Mouse (Mus musculus) intestine, embryonic 14.5 days (tissue): ENCODE data around the gene Faap100. TPM values are rescaled to one million over a fixed set of nuclear protein-coding genes. Genes with fewer than 3 reads are reported as not detected.
"Not testable (repeated sequence)": the region's sequence is repeated elsewhere in the genome, so short reads cannot be mapped to it uniquely, and the experiment has no call there.

Experiments
- ATAC-seq: fragments of 200-750 bp; cut with Nextera tagmentation; replicated peaks from 2 replicates; pipeline ENCODE4 v1.8.0; 2017; ENCODE audit warnings: low read depth, moderate number of reproducible peaks, moderate TSS enrichment, moderate library complexity; ENCODE audit not compliant: low FRiP score, low TSS enrichment
- DNase-seq: peaks from one replicate; pipeline ENCODE4 v3.0.0-alpha.2; 2018; ENCODE audit warnings: low spot score
- H3K27ac ChIP-seq: fragments of 300-500 bp; sonication (generic); 2 replicates; pipeline ENCODE4 v1.5.1; 2014; ENCODE audit warnings: low read depth, mild to moderate bottlenecking, control low read depth
- H3K27me3 ChIP-seq: fragments of 300-500 bp; sonication (generic); replicated peaks from 2 replicates; pipeline ENCODE4 v1.6.1; 2014; ENCODE audit warnings: low read length, control low read depth; ENCODE audit not compliant: control insufficient read depth, insufficient read depth
- H3K36me3 ChIP-seq: fragments of 300-500 bp; sonication (generic); 2 replicates; pipeline ENCODE4 v1.6.1; 2014; ENCODE audit warnings: low read length, control low read depth; ENCODE audit not compliant: control insufficient read depth, insufficient read depth
- H3K4me1 ChIP-seq: fragments of 300-500 bp; sonication (generic); replicated peaks from 2 replicates; pipeline ENCODE4 v1.6.1; 2014; ENCODE audit warnings: low read length, control low read depth, mixed read lengths; ENCODE audit not compliant: control insufficient read depth, insufficient read depth
- H3K4me2 ChIP-seq: fragments of 300-500 bp; sonication (generic); 2 replicates; pipeline ENCODE4 v1.6.1; 2014; ENCODE audit warnings: low read length
- H3K4me3 ChIP-seq: fragments of 300-500 bp; sonication (generic); 2 replicates; pipeline ENCODE4 v1.5.1; 2014; ENCODE audit warnings: low read depth, low read length, control low read depth, mixed read lengths
- H3K9ac ChIP-seq: fragments of 300-500 bp; sonication (generic); 2 replicates; pipeline ENCODE4 v1.6.1; 2014; ENCODE audit warnings: mild to moderate bottlenecking, low read length
- H3K9me3 ChIP-seq: fragments of 300-500 bp; sonication (generic); 2 replicates; pipeline ENCODE4 v1.6.1; 2016; ENCODE audit warnings: low read length, control low read depth; ENCODE audit not compliant: control insufficient read depth
- WGBS: fragments of 180-500 bp; shearing (Covaris S2); extraction: QIAGEN DNeasy Blood & Tissue Kit; methylation state at CpG from one replicate; pipeline ENCODE4 v1.1.7; 2014; 5-methylcytosine and 5-hydroxymethylcytosine counted together
- polyA plus RNA-seq: library from polyadenylated mRNA; unstranded; fragments of >200 nt; fragmentation: Nextera tagmentation; extraction: Ambion mirVana; gene quantifications from 2 replicates; pipeline ENCODE4 v1.2.1, GENCODE M21; 2014

The Faap100 gene
- polyA plus RNA-seq, result 32.6 and 37.0 TPM in 2 replicates

- 0 out of 2 replicates have a peak within 1 kb of the TSS, but pooled peaks have one; percentile 51 for H3K27ac ChIP-seq
- peak; percentile 87 for ATAC-seq
- WGBS, result 7% methylated on average over 54 of the region's 54 CpGs
Measured at GRCm38 (mm10) chr11:120378611-120379540, at the start of gene Faap100. Gene Faap100, minus strand, starts transcription at chr11:120378764.

DNA sequence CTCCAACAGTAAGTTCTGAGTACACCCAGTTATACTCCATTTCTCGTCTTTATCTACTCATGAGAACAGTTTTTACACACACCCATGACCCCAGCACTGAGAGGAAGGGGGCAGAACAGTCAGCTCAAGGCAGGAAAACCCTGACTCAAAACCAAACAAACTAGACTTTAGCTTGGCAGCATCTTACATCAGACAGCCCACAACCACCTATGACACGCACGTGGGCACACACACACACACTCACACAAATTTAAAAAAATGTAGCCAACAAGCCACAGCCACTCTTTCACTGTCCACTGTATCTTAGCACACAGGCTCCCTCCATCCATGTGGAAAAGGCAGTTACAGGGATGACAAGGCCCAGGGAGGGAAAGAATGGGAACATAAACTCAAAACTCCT, 48.2 kb upstream of the Faap100 start:
- ATAC-seq (no peak), DNase-seq (no peak)
- Histone ChIP-seq H3K9ac (no peak overlapping the region), H3K27ac (no peak overlapping the region), H3K4me3 (no peak overlapping the region), H3K4me2 (no peak overlapping the region), H3K36me3 (peaks cover 73% of the 10 kb centered on the region), H3K9me3 (no peaks in the 10 kb centered on the region), H3K27me3 (no peaks in the 10 kb centered on the region), H3K4me1 (peaks cover 10% of the 10 kb centered on the region)
- WGBS, result 95% methylated on average over 3 of the region's 3 CpGs

More at GRCm38 (mm10) chr11:120378611-120379540, at the start of gene Faap100:
- peak; percentile 90 for DNase-seq
- peak within 1 kb of the TSS; percentile 91 for H3K4me3 ChIP-seq
- no peaks in the 10 kb centered on the region for H3K9me3 ChIP-seq
- no peaks in the 10 kb centered on the region for H3K27me3 ChIP-seq
- peak within 1 kb of the TSS; percentile 72 for H3K9ac ChIP-seq
- H3K4me2 ChIP-seq, result peak within 1 kb of the TSS; percentile 95
- peaks cover 78% of the 10 kb centered on the region for H3K36me3 ChIP-seq
- peaks cover 16% of the 10 kb centered on the region for H3K4me1 ChIP-seq

GRCm38 (mm10) chr11:120423569-120424295, 45.2 kb upstream of the Faap100 start:
- 60% methylated on average over 9 of the region's 9 CpGs for WGBS
- peak; percentile 85 for DNase-seq
- H3K27ac ChIP-seq, result no peak overlapping the region

GRCm38 (mm10) chr11:120422651-120423568, 44.3 kb upstream of the Faap100 start:
- Histone ChIP-seq H3K4me3 (no peak overlapping the region), H3K27me3 (no peaks in the 10 kb centered on the region), H3K27ac (peak overlapping the region; percentile 22; the same call in 1 of the 2 replicates), H3K4me1 (peaks cover 10% of the 10 kb centered on the region), H3K9ac (0 out of 2 replicates have a peak overlapping the region, but pooled peaks have one; percentile 10), H3K9me3 (no peaks in the 10 kb centered on the region), H3K4me2 (peak overlapping the region; percentile 15; the same call in 1 of the 2 replicates), H3K36me3 (peaks cover 74% of the 10 kb centered on the region)
- DNase-seq (no peak), ATAC-seq (peak; percentile 68; the same call in 1 of the 2 replicates)
- 37% methylated on average over 13 of the region's 13 CpGs for WGBS

More at GRCm38 (mm10) chr11:120423569-120424295, 45.2 kb upstream of the Faap100 start:
- peak; percentile 53; the same call in 1 of the 2 replicates for ATAC-seq
- Histone ChIP-seq H3K4me1 (peaks cover 10% of the 10 kb centered on the region), H3K4me2 (no peak overlapping the region), H3K9me3 (no peaks in the 10 kb centered on the region), H3K36me3 (peaks cover 75% of the 10 kb centered on the region), H3K27me3 (no peaks in the 10 kb centered on the region), H3K9ac (no peak overlapping the region), H3K4me3 (no peak overlapping the region)

DNA sequence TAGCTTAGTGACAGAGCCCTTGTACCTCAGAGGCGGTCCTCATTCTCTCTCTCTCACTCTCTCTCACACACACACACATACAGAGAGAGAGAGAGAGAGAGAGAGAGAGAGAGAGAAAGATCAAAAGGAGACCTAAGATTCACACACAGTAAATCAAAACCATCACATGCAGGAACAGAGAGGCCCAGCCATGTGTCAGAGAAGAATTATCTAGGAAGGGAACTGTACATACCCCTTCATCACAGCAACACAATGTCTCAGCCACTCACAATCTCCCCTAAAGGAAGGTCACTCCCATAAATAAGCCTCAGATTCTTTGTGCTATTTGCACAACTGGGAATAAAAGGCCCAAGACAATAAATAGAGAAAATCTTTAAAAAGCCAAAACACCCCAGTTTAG, 40.0 kb upstream of the Faap100 start:
- H3K4me3 ChIP-seq, result no peak overlapping the region
- DNase-seq (no peak), ATAC-seq (no peak)
- no peaks in the 10 kb centered on the region for H3K27me3 ChIP-seq
- H3K9ac ChIP-seq, result no peak overlapping the region
- no peak overlapping the region for H3K27ac ChIP-seq
- peaks cover 73% of the 10 kb centered on the region for H3K36me3 ChIP-seq
- H3K9me3 ChIP-seq, result no peaks in the 10 kb centered on the region
- H3K4me1 ChIP-seq, result peaks cover 7% of the 10 kb centered on the region
- WGBS, result 88% methylated on average over 1 of the region's 1 CpGs
- H3K4me2 ChIP-seq, result no peak overlapping the region

GRCm38 (mm10) chr11:120417852-120418251, 39.3 kb upstream of the Faap100 start:
- H3K4me1 ChIP-seq, result peaks cover 7% of the 10 kb centered on the region
- 89% methylated on average over 7 of the region's 7 CpGs for WGBS
- no peak overlapping the region for H3K4me3 ChIP-seq
- no peak overlapping the region for H3K9ac ChIP-seq
- no peak for ATAC-seq
- DNase-seq, result no peak
- H3K4me2 ChIP-seq, result no peak overlapping the region
- H3K9me3 ChIP-seq, result no peaks in the 10 kb centered on the region
- no peak overlapping the region for H3K27ac ChIP-seq
- no peaks in the 10 kb centered on the region for H3K27me3 ChIP-seq
- peaks cover 81% of the 10 kb centered on the region for H3K36me3 ChIP-seq

DNA sequence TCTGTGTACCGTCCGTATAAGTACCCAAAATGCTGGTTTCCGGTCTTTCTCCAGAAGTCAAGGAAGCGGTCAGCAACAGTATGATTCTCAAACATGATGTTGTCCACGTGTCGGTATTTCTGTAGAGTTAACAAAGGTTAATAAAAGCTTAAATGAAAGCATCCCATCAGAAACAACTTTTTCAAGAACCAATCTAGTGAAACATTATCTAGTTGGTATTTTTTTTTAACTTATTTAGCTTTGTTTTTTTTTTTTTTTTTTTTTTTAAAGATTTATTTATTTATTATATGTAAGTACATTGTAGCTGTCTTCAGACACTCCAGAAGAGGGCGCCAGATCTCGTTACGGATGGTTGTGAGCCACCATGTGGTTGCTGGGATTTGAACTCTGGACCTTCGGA, 35.1 kb upstream of the Faap100 start:
- DNase-seq, H3K27ac ChIP-seq, H3K4me3 ChIP-seq, H3K4me2 ChIP-seq, ATAC-seq, H3K9me3 ChIP-seq, H3K9ac ChIP-seq, H3K4me1 ChIP-seq, H3K27me3 ChIP-seq: not testable (repeated sequence)
- H3K36me3 ChIP-seq, result peaks cover 87% of the 10 kb centered on the region
- 96% methylated on average over 7 of the region's 10 CpGs for WGBS

DNA sequence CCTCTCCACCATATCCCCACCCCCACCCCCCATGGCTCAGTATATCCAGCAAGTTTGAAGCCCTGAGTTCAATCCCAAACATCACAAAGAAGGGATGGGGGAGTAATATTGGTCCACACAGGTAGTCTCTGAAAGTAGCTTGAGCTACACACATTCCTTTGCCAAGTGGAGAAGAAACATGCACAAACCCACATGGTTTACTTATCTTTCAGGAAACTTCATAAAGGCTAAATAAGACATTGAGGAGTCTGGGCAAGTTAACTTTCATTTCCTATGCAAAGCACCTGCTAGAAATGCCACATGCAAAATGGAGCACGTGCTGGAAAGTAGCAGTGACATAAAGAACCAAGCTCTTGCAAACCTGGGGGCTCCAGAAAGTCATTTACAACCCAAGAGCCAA, 27.9 kb upstream of the Faap100 start:
- no peak overlapping the region for H3K9ac ChIP-seq
- WGBS, result 91% methylated on average over 1 of the region's 1 CpGs
- DNase-seq, result no peak
- no peaks in the 10 kb centered on the region for H3K4me1 ChIP-seq
- no peaks in the 10 kb centered on the region for H3K9me3 ChIP-seq
- peaks cover 97% of the 10 kb centered on the region for H3K36me3 ChIP-seq
- H3K27me3 ChIP-seq, result no peaks in the 10 kb centered on the region
- H3K4me2 ChIP-seq, result no peak overlapping the region
- no peak overlapping the region for H3K4me3 ChIP-seq
- no peak for ATAC-seq
- no peak overlapping the region for H3K27ac ChIP-seq
